Mouse (Mus musculus) thymus, adult 2 months (tissue): ENCODE measurements around the gene 2310022B05Rik.

Experiments used
- CTCF ChIP-seq: fragments of 200-500 bp; IDR thresholded peaks from 2 replicates; pipeline ENCODE4 v1.5.1; 2012; ENCODE audit warnings: mild to moderate bottlenecking, control low read depth, low read length, moderate library complexity, borderline replicate concordance; ENCODE audit not compliant: control insufficient read depth, poor library complexity, insufficient read depth; ENCODE audit errors: extremely low read depth
- POLR2A ChIP-seq: fragments of 200-500 bp; IDR thresholded peaks from 2 replicates; pipeline ENCODE4 v1.6.1; 2012; ENCODE audit warnings: mild to moderate bottlenecking, low read length, control low read depth, moderate library complexity; ENCODE audit not compliant: control insufficient read depth, poor library complexity, insufficient read depth; ENCODE audit errors: extremely low read depth

GRCm38 (mm10) chr8:124677486-124677885 lies 14.3 kb upstream of the 2310022B05Rik start:
- TF ChIP-seq CTCF (peak; percentile 81; the same call in 1 of the 2 replicates), POLR2A (no peak)
